Mouse (Mus musculus) neural tube, embryonic 14.5 days (tissue): ENCODE data around the gene Zbtb16. TPM values are rescaled to one million over a fixed set of nuclear protein-coding genes. Genes with fewer than 3 reads are reported as not detected.

Source experiments
- ATAC-seq: fragments of 200-750 bp; cut with Nextera tagmentation; 2 replicates; pipeline ENCODE4 v1.8.0; 2017; ENCODE audit warnings: low read depth, mild to moderate bottlenecking, moderate TSS enrichment, moderate library complexity
- H3K27ac ChIP-seq: fragments of 300-500 bp; sonication (generic); 2 replicates; pipeline ENCODE4 v1.5.1; 2014; ENCODE audit warnings: low read depth, mild to moderate bottlenecking, control low read depth, low read length, moderate library complexity, mixed read lengths
- H3K27me3 ChIP-seq: fragments of 300-500 bp; sonication (generic); 2 replicates; pipeline ENCODE4 v1.6.1; 2014; ENCODE audit warnings: low read length; ENCODE audit not compliant: control insufficient read depth, insufficient read depth
- H3K36me3 ChIP-seq: fragments of 300-500 bp; sonication (generic); 2 replicates; pipeline ENCODE4 v1.6.1; 2014; ENCODE audit warnings: low read length, mixed read lengths; ENCODE audit not compliant: control insufficient read depth, insufficient read depth
- H3K4me1 ChIP-seq: fragments of 300-500 bp; sonication (generic); 2 replicates; pipeline ENCODE4 v1.6.1; 2014; ENCODE audit warnings: low read length; ENCODE audit not compliant: control insufficient read depth, insufficient read depth
- H3K4me2 ChIP-seq: fragments of 300-500 bp; sonication (generic); 2 replicates; pipeline ENCODE4 v1.6.1; 2014; ENCODE audit warnings: mild to moderate bottlenecking, low read depth, low read length, control low read depth
- H3K4me3 ChIP-seq: fragments of 300-500 bp; sonication (generic); 2 replicates; pipeline ENCODE4 v1.5.1; 2014; ENCODE audit warnings: low read depth, low read length, control low read depth, mixed read lengths
- H3K9ac ChIP-seq: fragments of 300-500 bp; sonication (generic); replicated peaks from 2 replicates; pipeline ENCODE4 v1.6.1; 2014; ENCODE audit warnings: low read depth, mild to moderate bottlenecking, control low read depth, low read length, mixed read lengths
- H3K9me3 ChIP-seq: fragments of 300-500 bp; sonication (generic); 2 replicates; pipeline ENCODE4 v1.6.1; 2016; ENCODE audit warnings: low read length; ENCODE audit not compliant: control insufficient read depth
- WGBS: fragments of 180-500 bp; shearing (Covaris S2); extraction: QIAGEN DNeasy Blood & Tissue Kit; methylation state at CpG from one replicate; pipeline ENCODE4 v1.1.7; 2014; 5-methylcytosine and 5-hydroxymethylcytosine counted together
- polyA plus RNA-seq: library from polyadenylated mRNA; unstranded; fragments of >200 nt; fragmentation: Nextera tagmentation; extraction: Ambion mirVana; gene quantifications from 2 replicates; pipeline ENCODE4 v1.2.1, GENCODE M21; 2014

The Zbtb16 gene
- polyA plus RNA-seq, 1 experiment from 2014 or later = 12.0 TPM

GRCm38 (mm10) chr9:48749666-48750065 is 86.4 kb downstream of the Zbtb16 start:
- 91% methylated on average over 6 of the region's 6 CpGs for WGBS
- Histone ChIP-seq H3K36me3 (no peaks in the 10 kb centered on the region), H3K4me3 (no peak overlapping the region), H3K4me2 (no peak overlapping the region), H3K27ac (no peak overlapping the region), H3K27me3 (no peaks in the 10 kb centered on the region), H3K4me1 (peaks cover 8% of the 10 kb centered on the region; the same call in 1 of the 2 replicates), H3K9me3 (no peaks in the 10 kb centered on the region), H3K9ac (no peak overlapping the region)
- ATAC-seq = no peak

- WGBS = 82% methylated on average over 4 of the region's 4 CpGs
- ATAC-seq = no peak
- no peaks in the 10 kb centered on the region for H3K36me3 ChIP-seq
Measured at GRCm38 (mm10) chr9:48749168-48749567, 86.9 kb downstream of the Zbtb16 start.

DNA sequence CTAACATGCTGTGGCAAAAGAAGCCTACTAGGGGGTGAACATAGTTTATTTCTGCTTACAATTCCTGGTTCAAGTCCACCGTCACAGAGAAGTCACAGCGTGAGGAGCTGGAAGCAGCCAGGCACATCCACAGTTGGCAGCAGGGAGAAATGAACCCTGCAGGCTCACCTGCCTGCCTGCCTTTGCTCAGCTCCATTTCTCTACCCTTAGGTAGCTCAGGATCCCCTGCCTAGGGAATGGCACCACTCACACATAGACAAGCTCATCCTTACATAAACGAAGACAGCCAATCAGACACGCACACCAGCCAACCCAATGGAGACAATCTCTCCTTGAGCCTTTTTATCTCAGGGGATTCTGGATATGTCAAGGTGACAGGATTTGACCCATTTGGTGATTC is 87.3 kb downstream of the Zbtb16 start:
- H3K4me3 ChIP-seq = no peak overlapping the region
- no peaks in the 10 kb centered on the region for H3K9me3 ChIP-seq
- peaks cover 8% of the 10 kb centered on the region; the same call in 1 of the 2 replicates for H3K4me1 ChIP-seq
- H3K4me2 ChIP-seq = no peak overlapping the region
- no peak for ATAC-seq
- H3K27ac ChIP-seq = no peak overlapping the region
- H3K9ac ChIP-seq = no peak overlapping the region
- 93% methylated on average over 4 of the region's 4 CpGs for WGBS
- H3K36me3 ChIP-seq = no peaks in the 10 kb centered on the region
- no peaks in the 10 kb centered on the region for H3K27me3 ChIP-seq

More at GRCm38 (mm10) chr9:48749168-48749567, 86.9 kb downstream of the Zbtb16 start:
- Histone ChIP-seq H3K27ac (no peak overlapping the region), H3K4me3 (no peak overlapping the region), H3K27me3 (no peaks in the 10 kb centered on the region), H3K9ac (no peak overlapping the region), H3K9me3 (no peaks in the 10 kb centered on the region), H3K4me2 (no peak overlapping the region), H3K4me1 (peaks cover 8% of the 10 kb centered on the region; the same call in 1 of the 2 replicates)

- Histone ChIP-seq H3K4me3 (no peak overlapping the region), H3K27ac (no peak overlapping the region), H3K4me1 (peaks cover 8% of the 10 kb centered on the region; the same call in 1 of the 2 replicates), H3K9me3 (no peaks in the 10 kb centered on the region), H3K27me3 (no peaks in the 10 kb centered on the region), H3K36me3 (no peaks in the 10 kb centered on the region), H3K9ac (no peak overlapping the region), H3K4me2 (no peak overlapping the region)
- no peak for ATAC-seq
- WGBS = 76% methylated on average over 4 of the region's 4 CpGs
Measured at GRCm38 (mm10) chr9:48748216-48748615, 87.8 kb downstream of the Zbtb16 start.

DNA sequence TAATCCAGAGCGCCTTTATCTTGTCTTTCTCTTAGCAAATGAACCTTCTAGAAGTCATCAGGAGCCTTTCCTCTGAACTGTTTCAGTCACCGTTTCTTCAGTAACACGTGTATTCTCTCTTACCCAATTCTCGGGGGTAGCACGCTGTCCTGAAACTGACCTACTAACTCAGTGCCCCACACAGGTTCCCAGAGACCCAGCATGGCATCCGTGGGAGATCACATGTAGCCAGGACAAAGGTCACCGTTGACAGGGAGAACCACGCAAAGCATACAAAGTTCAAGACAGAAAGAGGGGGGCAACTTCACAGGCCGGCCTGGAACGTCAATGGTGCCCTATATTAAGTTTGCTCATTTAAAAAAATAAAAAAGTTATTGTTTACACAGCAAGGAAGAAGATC is 89.5 kb downstream of the Zbtb16 start:
- H3K4me1 ChIP-seq = peaks cover 3% of the 10 kb centered on the region; the same call in 1 of the 2 replicates
- no peaks in the 10 kb centered on the region for H3K27me3 ChIP-seq
- no peak overlapping the region for H3K27ac ChIP-seq
- no peak overlapping the region for H3K4me3 ChIP-seq
- H3K9ac ChIP-seq = no peak overlapping the region
- H3K9me3 ChIP-seq = no peaks in the 10 kb centered on the region
- ATAC-seq = no peak
- H3K36me3 ChIP-seq = no peaks in the 10 kb centered on the region
- H3K4me2 ChIP-seq = no peak overlapping the region
- WGBS = 94% methylated on average over 10 of the region's 10 CpGs

GRCm38 (mm10) chr9:48745347-48746119 is 90.5 kb downstream of the Zbtb16 start:
- H3K4me2 ChIP-seq = no peak overlapping the region
- no peak overlapping the region for H3K27ac ChIP-seq
- WGBS = 76% methylated on average over 5 of the region's 5 CpGs
- no peaks in the 10 kb centered on the region for H3K36me3 ChIP-seq
- no peak overlapping the region for H3K9ac ChIP-seq
- ATAC-seq = no peak
- no peaks in the 10 kb centered on the region for H3K9me3 ChIP-seq
- H3K4me1 ChIP-seq = peaks cover 9% of the 10 kb centered on the region
- H3K4me3 ChIP-seq = no peak overlapping the region
- no peaks in the 10 kb centered on the region for H3K27me3 ChIP-seq

DNA sequence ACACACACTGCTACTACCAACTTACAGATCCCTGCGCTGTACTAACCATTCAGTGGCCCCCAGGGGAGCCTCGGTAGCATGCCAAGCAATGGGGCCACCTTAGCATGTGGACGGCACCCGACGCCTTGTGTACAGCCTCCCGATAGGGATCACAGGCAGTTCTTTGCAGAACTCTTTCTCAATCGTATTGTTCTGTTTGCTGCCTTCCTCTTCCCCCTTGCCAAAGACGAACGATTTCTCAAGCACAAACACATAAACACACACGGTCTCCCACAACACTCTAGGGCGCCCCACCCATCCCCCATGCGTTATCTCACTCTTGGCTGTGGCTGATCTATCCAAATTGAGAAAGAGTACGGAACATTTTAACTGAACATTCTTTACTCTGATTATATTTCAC is 91.1 kb downstream of the Zbtb16 start:
- no peak overlapping the region for H3K27ac ChIP-seq
- no peaks in the 10 kb centered on the region for H3K36me3 ChIP-seq
- H3K9ac ChIP-seq = no peak overlapping the region
- H3K27me3 ChIP-seq = no peaks in the 10 kb centered on the region
- ATAC-seq = no peak
- no peaks in the 10 kb centered on the region for H3K9me3 ChIP-seq
- no peak overlapping the region for H3K4me2 ChIP-seq
- no peak overlapping the region for H3K4me3 ChIP-seq
- H3K4me1 ChIP-seq = peaks cover 13% of the 10 kb centered on the region
- 86% methylated on average over 13 of the region's 13 CpGs for WGBS

DNA sequence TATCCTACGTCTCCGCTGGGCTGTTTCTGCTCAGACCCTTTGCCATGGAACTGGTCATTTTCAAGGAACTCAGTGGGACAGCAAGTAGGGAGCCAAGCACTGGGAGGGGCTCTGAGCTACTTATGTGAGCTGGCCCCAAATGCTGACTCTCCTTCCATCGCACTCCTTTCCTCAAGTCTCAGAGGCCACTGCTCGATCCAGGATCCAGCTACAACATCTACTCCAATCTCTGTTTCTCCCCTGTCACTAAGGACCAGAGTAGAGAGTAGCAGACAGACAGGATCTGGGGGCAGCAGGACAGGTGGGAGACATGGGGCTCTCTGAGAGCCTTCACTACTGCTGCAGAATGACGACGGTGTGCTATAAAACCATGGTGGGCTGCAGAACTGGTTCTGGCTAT is 91.6 kb downstream of the Zbtb16 start:
- ATAC-seq = no peak
- peaks cover 18% of the 10 kb centered on the region for H3K4me1 ChIP-seq
- H3K4me2 ChIP-seq = no peak overlapping the region
- H3K36me3 ChIP-seq = no peaks in the 10 kb centered on the region
- no peaks in the 10 kb centered on the region for H3K27me3 ChIP-seq
- WGBS = 74% methylated on average over 6 of the region's 6 CpGs
- no peak overlapping the region for H3K9ac ChIP-seq
- H3K4me3 ChIP-seq = no peak overlapping the region
- H3K9me3 ChIP-seq = no peaks in the 10 kb centered on the region
- no peak overlapping the region for H3K27ac ChIP-seq

- Histone ChIP-seq H3K9me3 (no peaks in the 10 kb centered on the region), H3K9ac (no peak overlapping the region), H3K4me3 (no peak overlapping the region), H3K36me3 (no peaks in the 10 kb centered on the region), H3K27ac (no peak overlapping the region), H3K4me2 (no peak overlapping the region), H3K4me1 (peaks cover 25% of the 10 kb centered on the region), H3K27me3 (no peaks in the 10 kb centered on the region)
- no peak for ATAC-seq
- 86% methylated on average over 11 of the region's 11 CpGs for WGBS
Measured at GRCm38 (mm10) chr9:48743338-48744285, 92.4 kb downstream of the Zbtb16 start.
